Mouse (Mus musculus) liver, embryonic 13.5 days (tissue): Measurements from ENCODE around the gene Gm45062. TPM values are rescaled to one million over a fixed set of nuclear protein-coding genes. Genes with fewer than 3 reads are reported as not detected.

Experiments
- ATAC-seq: fragments of 200-750 bp; cut with Nextera tagmentation; 2 replicates; pipeline ENCODE4 v1.8.0; 2017; ENCODE audit warnings: low read depth, mild to moderate bottlenecking, moderate number of reproducible peaks, moderate library complexity
- DNase-seq: peaks from one replicate; pipeline ENCODE4 v3.0.0; 2022
- H3K27ac ChIP-seq: fragments of 300-500 bp; sonication (generic); 2 replicates; pipeline ENCODE4 v1.5.1; 2015; ENCODE audit warnings: moderate library complexity, mild to moderate bottlenecking, inconsistent platforms
- H3K27me3 ChIP-seq: fragments of 300-500 bp; sonication (generic); 2 replicates; pipeline ENCODE4 v1.6.1; 2015; ENCODE audit warnings: mild to moderate bottlenecking, inconsistent platforms
- H3K36me3 ChIP-seq: fragments of 300-500 bp; sonication (generic); 2 replicates; pipeline ENCODE4 v1.6.1; 2015; ENCODE audit warnings: mild to moderate bottlenecking, inconsistent platforms
- H3K4me1 ChIP-seq: fragments of 300-500 bp; sonication (generic); replicated peaks from 2 replicates; pipeline ENCODE4 v1.6.1; 2015; ENCODE audit warnings: inconsistent platforms
- H3K4me2 ChIP-seq: fragments of 300-500 bp; sonication (generic); 2 replicates; pipeline ENCODE4 v1.6.1; 2015; ENCODE audit warnings: inconsistent platforms, mild to moderate bottlenecking, moderate library complexity
- H3K4me3 ChIP-seq: fragments of 300-500 bp; sonication (generic); replicated peaks from 2 replicates; pipeline ENCODE4 v1.5.1; 2015; ENCODE audit warnings: mild to moderate bottlenecking, inconsistent platforms
- H3K9ac ChIP-seq: fragments of 300-500 bp; sonication (generic); 2 replicates; pipeline ENCODE4 v1.6.1; 2015; ENCODE audit warnings: mild to moderate bottlenecking, inconsistent platforms
- H3K9me3 ChIP-seq: fragments of 300-500 bp; sonication (generic); replicated peaks from 2 replicates; pipeline ENCODE4 v1.6.1; 2016; ENCODE audit warnings: inconsistent platforms
- WGBS: fragments of 180-500 bp; shearing (Covaris S2); methylation state at CpG from one replicate; pipeline ENCODE4 v1.1.7; 2015; ENCODE audit not compliant: insufficient replicate concordance; 5-methylcytosine and 5-hydroxymethylcytosine counted together
- polyA plus RNA-seq: library from polyadenylated mRNA; unstranded; fragments of >200 nt; fragmentation: Nextera tagmentation; extraction: Ambion mirVana; gene quantifications from 2 replicates; pipeline ENCODE4 v1.2.1, GENCODE M21; 2015

Gene Gm45062
- polyA plus RNA-seq, 1 experiment from 2014 or later, result 1.4 TPM

- Histone ChIP-seq H3K4me1 (no peaks in the 10 kb centered on the region), H3K9me3 (no peaks in the 10 kb centered on the region), H3K36me3 (no peaks in the 10 kb centered on the region), H3K4me3 (no peak overlapping the region), H3K4me2 (no peak overlapping the region), H3K27me3 (no peaks in the 10 kb centered on the region), H3K27ac (no peak overlapping the region), H3K9ac (no peak overlapping the region)
- DNase-seq, result no peak
- WGBS, result 76% methylated on average over 8 of the region's 8 CpGs
- no peak for ATAC-seq
Measured at GRCm38 (mm10) chr6:8373851-8374250, 114.6 kb downstream of the Gm45062 start.

GRCm38 (mm10) chr6:8374290-8374689 lies 115.0 kb downstream of the Gm45062 start:
- no peak overlapping the region for H3K4me2 ChIP-seq
- WGBS, result 79% methylated on average over 6 of the region's 6 CpGs
- DNase-seq (no peak), ATAC-seq (no peak)
- no peaks in the 10 kb centered on the region for H3K27me3 ChIP-seq
- no peak overlapping the region for H3K9ac ChIP-seq
- no peaks in the 10 kb centered on the region for H3K4me1 ChIP-seq
- no peaks in the 10 kb centered on the region for H3K36me3 ChIP-seq
- no peak overlapping the region for H3K27ac ChIP-seq
- no peak overlapping the region for H3K4me3 ChIP-seq
- no peaks in the 10 kb centered on the region for H3K9me3 ChIP-seq

- Histone ChIP-seq H3K27me3 (no peaks in the 10 kb centered on the region), H3K36me3 (no peaks in the 10 kb centered on the region)
- WGBS, result 80% methylated on average over 4 of the region's 4 CpGs
Measured at GRCm38 (mm10) chr6:8374712-8375111, 115.5 kb downstream of the Gm45062 start.

GRCm38 (mm10) chr6:8376351-8376750 lies 117.1 kb downstream of the Gm45062 start:
- DNase-seq (no peak), ATAC-seq (no peak)
- no peak overlapping the region for H3K9ac ChIP-seq
- no peak overlapping the region for H3K4me2 ChIP-seq
- no peak overlapping the region for H3K4me3 ChIP-seq
- H3K27ac ChIP-seq, result no peak overlapping the region
- no peaks in the 10 kb centered on the region for H3K4me1 ChIP-seq
- H3K9me3 ChIP-seq, result no peaks in the 10 kb centered on the region
- 79% methylated on average over 5 of the region's 5 CpGs for WGBS
- H3K27me3 ChIP-seq, result no peaks in the 10 kb centered on the region
- no peaks in the 10 kb centered on the region for H3K36me3 ChIP-seq

More at GRCm38 (mm10) chr6:8374712-8375111, 115.5 kb downstream of the Gm45062 start:
- Histone ChIP-seq H3K4me3 (no peak overlapping the region), H3K27ac (no peak overlapping the region), H3K4me1 (no peaks in the 10 kb centered on the region), H3K9me3 (no peaks in the 10 kb centered on the region), H3K4me2 (no peak overlapping the region), H3K9ac (no peak overlapping the region)
- no peak for ATAC-seq
- DNase-seq, result no peak

- Histone ChIP-seq H3K4me3 (no peak overlapping the region), H3K9me3 (no peaks in the 10 kb centered on the region), H3K27ac (no peak overlapping the region), H3K9ac (no peak overlapping the region), H3K4me1 (no peaks in the 10 kb centered on the region), H3K4me2 (no peak overlapping the region), H3K36me3 (no peaks in the 10 kb centered on the region), H3K27me3 (no peaks in the 10 kb centered on the region)
- ATAC-seq (no peak), DNase-seq (no peak)
- 48% methylated on average over 8 of the region's 8 CpGs for WGBS
Measured at GRCm38 (mm10) chr6:8377667-8378066, 118.4 kb downstream of the Gm45062 start.

GRCm38 (mm10) chr6:8389307-8389706 lies 130.1 kb downstream of the Gm45062 start:
- ATAC-seq (no peak), DNase-seq (no peak)
- Histone ChIP-seq H3K36me3 (no peaks in the 10 kb centered on the region), H3K9me3 (no peaks in the 10 kb centered on the region), H3K27ac (no peak overlapping the region), H3K9ac (no peak overlapping the region), H3K4me2 (no peak overlapping the region), H3K4me1 (peaks cover 8% of the 10 kb centered on the region), H3K27me3 (no peaks in the 10 kb centered on the region), H3K4me3 (no peak overlapping the region)
- WGBS, result 81% methylated on average over 2 of the region's 2 CpGs

GRCm38 (mm10) chr6:8390296-8390695 lies 131.0 kb downstream of the Gm45062 start:
- Histone ChIP-seq H3K27me3 (no peaks in the 10 kb centered on the region), H3K9me3 (no peaks in the 10 kb centered on the region), H3K4me1 (peaks cover 8% of the 10 kb centered on the region), H3K4me2 (no peak overlapping the region), H3K27ac (no peak overlapping the region), H3K9ac (no peak overlapping the region), H3K36me3 (no peaks in the 10 kb centered on the region), H3K4me3 (no peak overlapping the region)
- DNase-seq (no peak), ATAC-seq (no peak)
- 80% methylated on average over 6 of the region's 6 CpGs for WGBS

- Histone ChIP-seq H3K4me1 (peaks cover 8% of the 10 kb centered on the region), H3K9ac (no peak overlapping the region), H3K4me2 (no peak overlapping the region), H3K36me3 (no peaks in the 10 kb centered on the region), H3K27me3 (no peaks in the 10 kb centered on the region), H3K27ac (no peak overlapping the region), H3K4me3 (no peak overlapping the region), H3K9me3 (no peaks in the 10 kb centered on the region)
- ATAC-seq (no peak), DNase-seq (no peak)
- WGBS, result 75% methylated on average over 2 of the region's 2 CpGs
Measured at GRCm38 (mm10) chr6:8390935-8391334, 131.7 kb downstream of the Gm45062 start.

- Histone ChIP-seq H3K4me2 (no peak overlapping the region), H3K9me3 (no peaks in the 10 kb centered on the region), H3K4me1 (peaks cover 8% of the 10 kb centered on the region), H3K27ac (no peak overlapping the region), H3K4me3 (no peak overlapping the region), H3K9ac (no peak overlapping the region), H3K27me3 (no peaks in the 10 kb centered on the region), H3K36me3 (no peaks in the 10 kb centered on the region)
- DNase-seq (peak; percentile 13), ATAC-seq (peak; percentile 84)
- 38% methylated on average over 4 of the region's 4 CpGs for WGBS
Measured at GRCm38 (mm10) chr6:8393029-8393428, 133.8 kb downstream of the Gm45062 start.

- Histone ChIP-seq H3K27me3 (no peaks in the 10 kb centered on the region), H3K36me3 (no peaks in the 10 kb centered on the region), H3K4me3 (no peak overlapping the region), H3K4me1 (peaks cover 8% of the 10 kb centered on the region), H3K9me3 (no peaks in the 10 kb centered on the region), H3K4me2 (no peak overlapping the region), H3K9ac (no peak overlapping the region), H3K27ac (no peak overlapping the region)
- DNase-seq (no peak), ATAC-seq (no peak)
Measured at GRCm38 (mm10) chr6:8394044-8394443, 134.8 kb downstream of the Gm45062 start.

- Histone ChIP-seq H3K9me3 (no peaks in the 10 kb centered on the region), H3K4me1 (peaks cover 8% of the 10 kb centered on the region), H3K4me2 (no peak overlapping the region), H3K27ac (no peak overlapping the region), H3K9ac (no peak overlapping the region), H3K27me3 (no peaks in the 10 kb centered on the region), H3K36me3 (no peaks in the 10 kb centered on the region), H3K4me3 (no peak overlapping the region)
- ATAC-seq (no peak), DNase-seq (no peak)
- WGBS, result 55% methylated on average over 4 of the region's 4 CpGs
Measured at GRCm38 (mm10) chr6:8395061-8395460, 135.8 kb downstream of the Gm45062 start.

GRCm38 (mm10) chr6:8397252-8397651 lies 138.0 kb downstream of the Gm45062 start:
- no peak for ATAC-seq
- no peak overlapping the region for H3K4me2 ChIP-seq
- no peaks in the 10 kb centered on the region for H3K27me3 ChIP-seq
- no peak overlapping the region for H3K9ac ChIP-seq
- DNase-seq, result no peak
- H3K36me3 ChIP-seq, result peaks cover 2% of the 10 kb centered on the region; the same call in 1 of the 2 replicates
- no peak overlapping the region for H3K4me3 ChIP-seq
- no peak overlapping the region for H3K27ac ChIP-seq
- WGBS, result 83% methylated on average over 7 of the region's 7 CpGs
- H3K4me1 ChIP-seq, result peaks cover 8% of the 10 kb centered on the region
- H3K9me3 ChIP-seq, result no peaks in the 10 kb centered on the region
